Mouse (Mus musculus): ENCODE measurements around the gene Dtx3l. TPM values are rescaled to one million over a fixed set of nuclear protein-coding genes. Genes with fewer than 3 reads are reported as not detected.
"Not testable (repeated sequence)": the region's sequence is repeated elsewhere in the genome, so short reads cannot be mapped to it uniquely, and the experiment has no call there.

Dtx3l gene
- polyA plus RNA-seq, 1 experiment from 2014 or later, result 1.5 TPM

DNA sequence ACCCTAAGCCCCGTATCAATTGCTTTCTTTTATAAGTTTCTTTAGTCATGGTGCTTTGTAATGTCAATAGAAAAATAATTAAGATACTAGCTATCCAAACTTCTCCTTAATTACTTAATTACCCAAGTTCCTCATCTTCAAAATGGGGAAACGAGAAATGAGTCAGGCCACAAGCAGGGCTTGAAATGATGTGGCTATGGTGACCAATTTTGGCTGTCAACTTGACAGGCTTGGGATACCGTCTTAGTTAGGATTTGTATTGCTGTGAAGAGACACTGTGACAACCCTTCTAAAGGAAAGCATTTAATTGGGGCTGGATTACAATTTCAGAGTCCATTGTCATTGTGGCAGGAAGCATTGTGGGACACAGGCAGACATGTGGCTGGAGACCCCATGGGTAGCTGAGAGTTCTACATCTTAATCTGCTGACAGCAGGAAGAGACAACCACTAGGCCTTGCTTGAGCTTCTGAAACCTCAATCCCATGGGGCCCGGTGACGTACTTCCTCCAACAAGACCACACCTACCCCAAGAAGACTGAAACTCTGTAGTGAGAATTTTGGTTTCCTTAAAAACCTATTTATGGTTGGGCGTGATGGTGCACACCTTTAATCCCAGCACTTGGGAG is 35.8 kb downstream of the Dtx3l start:
- 89% methylated on average over 6 of the region's 6 CpGs for WGBS

DNA sequence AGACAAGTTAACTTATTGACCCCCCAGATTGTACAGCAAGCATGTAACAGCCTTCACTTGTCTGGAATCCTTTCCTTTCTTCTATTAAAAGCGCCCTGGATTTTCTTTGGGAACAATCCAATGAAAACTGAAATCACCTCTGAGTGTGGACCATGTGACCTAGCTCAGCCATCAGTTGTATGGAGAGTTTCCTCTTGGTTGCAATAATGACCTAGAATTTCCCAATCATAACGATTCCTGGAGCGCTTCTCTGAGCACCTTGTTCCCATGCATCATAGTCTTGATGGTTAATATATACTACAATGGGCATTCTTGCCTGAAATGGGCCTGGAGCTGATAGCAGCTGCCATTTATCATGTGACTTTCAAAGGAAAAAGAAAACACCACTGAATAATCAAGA is 38.4 kb downstream of the Dtx3l start:
- Histone ChIP-seq H3K9ac (no peak overlapping the region), H3K9me3 (peaks cover 3% of the 10 kb centered on the region; the same call in 1 of the 2 replicates), H3K4me3 (no peak overlapping the region), H3K4me1 (replicated peaks) (no peaks in the 10 kb centered on the region), H3K4me2 (no peak overlapping the region), H3K36me3 (no peaks in the 10 kb centered on the region), H3K27ac (no peak overlapping the region), H3K27me3 (no peaks in the 10 kb centered on the region)
- ATAC-seq (ENCODE audit: low FRiP score), result no peak
- 93% methylated on average over 3 of the region's 3 CpGs for WGBS

More for the DNA sequence above, 35.8 kb downstream of the Dtx3l start:
- no peak overlapping the region for H3K27ac ChIP-seq
- ATAC-seq (ENCODE audit: low FRiP score), result no peak
- no peaks in the 10 kb centered on the region for H3K4me1 ChIP-seq (replicated peaks)
- no peak overlapping the region for H3K9ac ChIP-seq
- H3K9me3 ChIP-seq, result no peaks in the 10 kb centered on the region
- no peaks in the 10 kb centered on the region for H3K36me3 ChIP-seq
- no peak overlapping the region for H3K4me3 ChIP-seq
- no peaks in the 10 kb centered on the region for H3K27me3 ChIP-seq
- H3K4me2 ChIP-seq, result no peak overlapping the region

DNA sequence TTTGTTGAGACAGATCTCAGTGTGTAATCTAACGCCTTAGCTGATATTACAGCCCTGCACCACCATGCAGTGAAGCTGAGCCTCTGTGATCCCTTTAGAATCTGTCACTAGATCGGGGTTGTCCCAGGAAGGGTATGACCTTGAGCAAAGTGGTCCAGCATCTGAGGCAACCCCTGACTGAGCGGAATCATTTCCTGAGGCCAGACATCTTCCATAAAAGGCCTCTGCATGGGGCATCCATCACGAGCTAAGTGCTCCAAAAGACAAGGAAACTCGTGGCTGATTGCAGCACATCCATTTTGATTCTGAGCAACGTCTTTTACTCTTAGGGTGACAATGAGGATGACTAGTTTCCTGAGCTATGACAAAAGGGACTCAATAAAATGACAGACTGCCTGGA is 44.0 kb downstream of the Dtx3l start:
- Histone ChIP-seq H3K27me3 (no peaks in the 10 kb centered on the region), H3K9ac (no peak overlapping the region), H3K27ac (no peak overlapping the region), H3K36me3 (no peaks in the 10 kb centered on the region), H3K4me3 (no peak overlapping the region), H3K4me2 (no peak overlapping the region), H3K4me1 (replicated peaks) (no peaks in the 10 kb centered on the region), H3K9me3 (peaks cover 3% of the 10 kb centered on the region; the same call in 1 of the 2 replicates)
- ATAC-seq (ENCODE audit: low FRiP score), result no peak
- WGBS, result 56% methylated on average over 6 of the region's 6 CpGs

GRCm38 (mm10) chr16:35891603-35892002 is 47.3 kb downstream of the Dtx3l start:
- not testable (repeated sequence) for H3K36me3 ChIP-seq
- 81% methylated on average over 5 of the region's 5 CpGs for WGBS

GRCm38 (mm10) chr16:35890645-35891044 is 48.3 kb downstream of the Dtx3l start:
- no peak overlapping the region for H3K4me2 ChIP-seq
- no peaks in the 10 kb centered on the region for H3K27me3 ChIP-seq
- 74% methylated on average over 3 of the region's 3 CpGs for WGBS
- ATAC-seq (ENCODE audit: low FRiP score), result no peak
- H3K27ac ChIP-seq, result no peak overlapping the region
- H3K36me3 ChIP-seq, result no peaks in the 10 kb centered on the region
- no peaks in the 10 kb centered on the region for H3K4me1 ChIP-seq (replicated peaks)
- no peak overlapping the region for H3K4me3 ChIP-seq
- no peaks in the 10 kb centered on the region for H3K9me3 ChIP-seq
- no peak overlapping the region for H3K9ac ChIP-seq

More at GRCm38 (mm10) chr16:35891603-35892002, 47.3 kb downstream of the Dtx3l start:
- H3K4me2 ChIP-seq; ATAC-seq (ENCODE audit: low FRiP score); H3K27ac ChIP-seq; H3K27me3 ChIP-seq; H3K9ac ChIP-seq; H3K9me3 ChIP-seq; H3K4me1 ChIP-seq (replicated peaks); H3K4me3 ChIP-seq: not testable (repeated sequence)

DNA sequence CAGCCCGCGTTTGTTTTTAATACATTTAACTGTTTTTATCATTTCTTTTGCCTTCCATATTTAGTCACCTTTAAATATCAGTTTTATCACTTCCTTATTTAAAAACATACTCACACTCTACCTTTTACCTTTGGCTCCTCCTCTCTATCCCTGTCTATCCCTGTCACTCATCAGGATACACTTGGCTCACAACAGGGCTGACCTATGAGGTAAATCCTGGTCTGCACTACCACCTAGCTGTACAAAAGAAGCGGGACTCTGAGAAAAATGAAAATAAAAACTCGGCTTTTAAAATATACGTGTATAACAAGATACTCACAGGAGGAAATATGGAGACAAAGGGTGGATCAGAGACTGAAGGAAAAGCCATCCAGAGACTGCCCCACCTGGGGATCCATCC is 50.0 kb downstream of the Dtx3l start:
- Histone ChIP-seq H3K9ac (no peak overlapping the region), H3K4me1 (replicated peaks) (no peaks in the 10 kb centered on the region), H3K27ac (no peak overlapping the region), H3K9me3 (no peaks in the 10 kb centered on the region), H3K4me3 (no peak overlapping the region), H3K27me3 (no peaks in the 10 kb centered on the region), H3K4me2 (no peak overlapping the region), H3K36me3 (no peaks in the 10 kb centered on the region)
- no peak for ATAC-seq (ENCODE audit: low FRiP score)
- WGBS, result 91% methylated on average over 5 of the region's 5 CpGs

- Histone ChIP-seq H3K27ac (no peak overlapping the region), H3K4me3 (no peak overlapping the region), H3K27me3 (no peaks in the 10 kb centered on the region), H3K9ac (no peak overlapping the region), H3K36me3 (no peaks in the 10 kb centered on the region), H3K9me3 (no peaks in the 10 kb centered on the region), H3K4me1 (replicated peaks) (no peaks in the 10 kb centered on the region), H3K4me2 (no peak overlapping the region)
- no peak for ATAC-seq (ENCODE audit: low FRiP score)
- 81% methylated on average over 7 of the region's 7 CpGs for WGBS
Measured at GRCm38 (mm10) chr16:35888174-35888573, 50.8 kb downstream of the Dtx3l start.

Other genes starting within 250 kb of the Dtx3l start
- gene Dirc2, start 169.8 kb downstream of the Dtx3l start, polyA plus RNA-seq (2015; fragmentation: Nextera tagmentation; extraction: Ambion mirVana), result 27.1 and 30.8 TPM in 2 replicates
- gene Hspbap1, start 168.8 kb downstream of the Dtx3l start, polyA plus RNA-seq (2015; fragmentation: Nextera tagmentation; extraction: Ambion mirVana), result 18.6 and 18.8 TPM in 2 replicates
- gene Parp14, start 67.6 kb downstream of the Dtx3l start, polyA plus RNA-seq (2015; fragmentation: Nextera tagmentation; extraction: Ambion mirVana), result 0.17 and 0.48 TPM in 2 replicates
- 1.8 and 1.9 TPM in 2 replicates for gene Parp9, start 681 bp downstream of the Dtx3l start, polyA plus RNA-seq (2015; fragmentation: Nextera tagmentation; extraction: Ambion mirVana)
- gene Kpna1, start 39.6 kb upstream of the Dtx3l start, polyA plus RNA-seq (2015; fragmentation: Nextera tagmentation; extraction: Ambion mirVana), result 79.2 and 82.8 TPM in 2 replicates
- 14.1 and 14.8 TPM in 2 replicates for gene Wdr5b, start 102.0 kb upstream of the Dtx3l start, polyA plus RNA-seq (2015; fragmentation: Nextera tagmentation; extraction: Ambion mirVana)
- gene Fam162a, start 132.4 kb upstream of the Dtx3l start, polyA plus RNA-seq (2015; fragmentation: Nextera tagmentation; extraction: Ambion mirVana), result 144 and 159 TPM in 2 replicates
- 35.2 and 42.1 TPM in 2 replicates for gene Ccdc58, start 132.5 kb upstream of the Dtx3l start, polyA plus RNA-seq (2015; fragmentation: Nextera tagmentation; extraction: Ambion mirVana)
- 0.06 TPM in 1 of 2 replicates, not detected in the other for gene Csta1, start 192.1 kb upstream of the Dtx3l start, polyA plus RNA-seq (2015; fragmentation: Nextera tagmentation; extraction: Ambion mirVana)
- gene Stfa2l1, start 217.7 kb upstream of the Dtx3l start, polyA plus RNA-seq (2015; fragmentation: Nextera tagmentation; extraction: Ambion mirVana), result 0.56 TPM in 1 of 2 replicates, not detected in the other
- 1.4 TPM in 1 of 2 replicates, not detected in the other for gene Gm5483, start 245.1 kb upstream of the Dtx3l start, polyA plus RNA-seq (2015; fragmentation: Nextera tagmentation; extraction: Ambion mirVana)

Measured in hindbrain, embryonic 13.5 days (tissue).